Mouse (Mus musculus): Measurements from ENCODE around the gene Apoc3.

DNA sequence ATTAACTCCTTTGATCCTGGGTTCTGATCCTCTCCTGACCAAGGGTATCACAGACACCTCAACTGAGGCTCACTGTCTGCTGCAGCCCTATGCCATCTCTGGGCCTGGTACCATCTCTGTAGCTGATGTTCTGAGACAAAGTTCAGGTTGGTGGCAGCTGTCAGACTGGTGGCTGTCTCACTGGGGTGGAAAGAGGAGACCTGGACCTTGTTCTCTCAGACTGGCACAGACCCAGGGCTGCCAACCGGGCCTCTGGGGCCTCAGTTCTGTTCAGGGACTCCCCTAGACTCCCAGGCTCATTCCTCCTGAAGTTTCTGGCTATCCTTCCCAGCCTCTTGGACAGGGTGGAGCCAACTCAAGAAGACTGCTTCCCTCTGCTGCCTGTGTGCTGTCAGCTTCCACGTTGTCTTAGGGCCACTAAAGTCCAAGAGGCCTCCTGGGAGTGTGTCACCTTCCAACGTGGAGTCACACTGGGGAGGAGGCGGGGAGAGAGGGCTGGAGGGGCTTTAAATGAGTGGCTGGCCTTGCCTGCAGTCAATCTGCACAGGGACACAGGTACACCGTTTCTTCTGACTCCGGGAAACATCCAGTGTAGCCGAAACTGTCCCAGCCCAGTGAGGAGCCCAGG is 5.2 kb upstream of the Apoc3 start, which contains the start of gene Apoa4:
- no peak for TF ChIP-seq CTCF (IDR thresholded peaks at IDR 0.05; ENCODE audit: low read depth, low read length)
- no peak for TF ChIP-seq TAL1 (conservative IDR thresholded peaks at IDR 0.05; ENCODE audit: low read depth, low read length)

All from G1E (cell line).